Comparison of ENCODE assay signal across 15 mouse cellular contexts in the genomic region with DNA sequence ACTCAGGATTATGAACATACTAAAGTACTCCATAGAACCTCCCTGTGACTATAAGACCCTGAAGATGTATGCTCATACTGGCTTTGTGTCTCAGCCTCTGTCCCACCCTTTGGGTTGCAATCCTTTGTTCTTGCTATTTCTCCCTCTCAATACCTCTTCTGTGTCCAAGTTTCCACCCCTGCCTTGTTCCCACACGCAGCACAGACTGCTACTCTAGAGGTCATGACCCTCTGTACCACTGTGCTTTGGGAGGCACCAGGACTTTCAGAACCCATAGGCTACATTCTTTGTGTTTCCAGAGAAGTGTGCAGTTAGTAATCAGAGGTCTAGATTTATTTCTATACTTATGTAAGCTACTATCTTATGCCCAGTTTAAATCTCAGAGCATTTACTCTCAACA.
"Had no signal": no experiment of that assay in that cellular context is flagged by ENCODE, and none has a peak within 500 bp of the region (broad histone marks: within the 10 kb centered on the region; RNA-seq: fewer than 3 reads in every experiment).

No protein-coding gene starts in this region.

- H3K4me1 ChIP-seq: kidney, embryonic 15.5 days; liver, embryonic 15.5 days; stomach, embryonic 15.5 days had no signal

- DNase-seq: kidney, postnatal 14 days; lung, embryonic 14.5 days; lung, postnatal 10 days; lung, postnatal 4 days; retina, postnatal 1 day; thymus, adult 2 months; thymus, postnatal 25 days had no signal

- H3K27me3 ChIP-seq: kidney, embryonic 15.5 days; liver, embryonic 15.5 days; neural tube, embryonic 12.5 days; stomach, embryonic 15.5 days had no signal

- ATAC-seq: inflammation-experienced regulatory T-cells, adult 6 months; midbrain, embryonic 16.5 days had no signal

- H3K4me2 ChIP-seq: kidney, embryonic 15.5 days; liver, embryonic 11.5 days; liver, embryonic 15.5 days; lung, embryonic 14.5 days; neural tube, embryonic 12.5 days; stomach, embryonic 15.5 days had no signal

- H3K9me3 ChIP-seq: kidney, embryonic 15.5 days; limb, embryonic 10.5 days; liver, embryonic 15.5 days; neural tube, embryonic 12.5 days; stomach, embryonic 15.5 days had no signal

- H3K9ac ChIP-seq: kidney, embryonic 15.5 days; liver, embryonic 15.5 days; lung, embryonic 14.5 days; neural tube, embryonic 12.5 days; stomach, embryonic 15.5 days had no signal

- H3K27ac ChIP-seq: kidney, embryonic 15.5 days; limb, embryonic 10.5 days; liver, embryonic 15.5 days; neural tube, embryonic 12.5 days; stomach, embryonic 15.5 days had no signal

- H3K36me3 ChIP-seq: kidney, embryonic 15.5 days; limb, embryonic 10.5 days; liver, embryonic 15.5 days; neural tube, embryonic 12.5 days; stomach, embryonic 15.5 days had no signal

- H3K4me3 ChIP-seq: kidney, embryonic 15.5 days; limb, embryonic 10.5 days; liver, embryonic 15.5 days; neural tube, embryonic 12.5 days; stomach, embryonic 15.5 days had no signal
